Mouse (Mus musculus): Measurements from ENCODE around the gene Myof.

- TF ChIP-seq CTCF (IDR thresholded peaks at IDR 0.05; ENCODE audit: low read depth, low read length) (no peak), POLR2A (IDR thresholded peaks at IDR 0.05; ENCODE audit: extremely low read depth, insufficient read depth, low read length) (no peak)
Observed at GRCm38 (mm10) chr19:37946053-37946452, 97.3 kb downstream of the Myof start.

All from liver, adult 2 months (tissue).